Mouse (Mus musculus) intestine, postnatal 0 days (tissue): ENCODE measurements at regions not wholly inside any gene's neighbourhood (a gene's known extent, or its start where the extent isn't known, plus 50 kb on each side); places are given as distances from the start of the nearest gene placed in this dataset.
A peak's percentile ranks its signal among the peaks of the same experiment; 100 is the strongest.

Experiments used
- ATAC-seq: fragments of 200-750 bp; cut with Nextera tagmentation; 2 replicates; pipeline ENCODE4 v1.8.0; 2017; ENCODE audit warnings: mild to moderate bottlenecking, moderate TSS enrichment, moderate library complexity
- H3K27ac ChIP-seq: fragments of 300-500 bp; sonication (generic); 2 replicates; pipeline ENCODE4 v1.5.1; 2014; ENCODE audit warnings: mild to moderate bottlenecking, low read depth, low read length, moderate library complexity
- H3K27me3 ChIP-seq: fragments of 300-500 bp; sonication (generic); replicated peaks from 2 replicates; pipeline ENCODE4 v1.6.1; 2014; ENCODE audit warnings: low read length, mixed read lengths; ENCODE audit not compliant: control insufficient read depth, insufficient read depth
- H3K36me3 ChIP-seq: fragments of 300-500 bp; sonication (generic); 2 replicates; pipeline ENCODE4 v1.6.1; 2014; ENCODE audit warnings: mild to moderate bottlenecking, moderate library complexity; ENCODE audit not compliant: control insufficient read depth, insufficient read depth
- H3K4me1 ChIP-seq: fragments of 300-500 bp; sonication (generic); replicated peaks from 2 replicates; pipeline ENCODE4 v1.6.1; 2014; ENCODE audit warnings: antibody characterized with exemption, low read length, mixed read lengths; ENCODE audit not compliant: control insufficient read depth, insufficient read depth
- H3K4me2 ChIP-seq: fragments of 300-500 bp; sonication (generic); replicated peaks from 2 replicates; pipeline ENCODE4 v1.6.1; 2014; ENCODE audit warnings: low read depth, mild to moderate bottlenecking, moderate library complexity
- H3K4me3 ChIP-seq: fragments of 300-500 bp; sonication (generic); 2 replicates; pipeline ENCODE4 v1.5.1; 2014; ENCODE audit warnings: low read depth, low read length
- H3K9ac ChIP-seq: fragments of 300-500 bp; sonication (generic); 2 replicates; pipeline ENCODE4 v1.6.1; 2014; ENCODE audit warnings: mild to moderate bottlenecking, low read depth, low read length
- H3K9me3 ChIP-seq: fragments of 300-500 bp; sonication (generic); 2 replicates; pipeline ENCODE4 v1.6.1; 2016; ENCODE audit warnings: mixed run types; ENCODE audit not compliant: control insufficient read depth
- CTCF ChIP-seq: sonication (generic); IDR thresholded peaks from 2 replicates; pipeline ENCODE4 v1.5.1; 2016; ENCODE audit warnings: low read depth, mild to moderate bottlenecking, control low read depth, antibody characterized with exemption, moderate library complexity
- WGBS: fragments of 180-500 bp; shearing (Covaris S2); extraction: QIAGEN DNeasy Blood & Tissue Kit; methylation state at CpG from one replicate; pipeline ENCODE4 v1.1.7; 2014; 5-methylcytosine and 5-hydroxymethylcytosine counted together

DNA sequence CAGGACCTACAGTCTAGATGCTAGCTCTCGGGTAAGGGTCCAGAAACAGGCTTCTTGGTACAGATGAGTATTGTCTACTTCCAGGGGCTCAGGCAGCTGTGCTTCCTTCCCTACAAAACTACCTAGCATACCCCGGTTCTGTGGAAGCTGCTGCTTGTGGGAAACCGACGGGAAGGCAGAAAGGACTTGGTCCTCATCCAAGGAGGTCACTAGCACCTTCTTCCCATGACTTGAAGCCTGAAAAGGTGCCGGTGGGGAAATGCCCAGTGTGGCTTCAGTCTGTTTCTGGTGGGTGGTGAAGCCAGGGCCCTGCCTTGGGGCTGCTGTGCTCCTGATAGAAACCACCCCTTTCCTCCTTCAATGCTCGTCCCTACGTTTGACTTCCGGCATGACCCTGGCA, 107.5 kb downstream of the Tex29 start:
- Histone ChIP-seq H3K27ac (no peak overlapping the region), H3K36me3 (no peaks in the 10 kb centered on the region), H3K27me3 (no peaks in the 10 kb centered on the region), H3K4me1 (no peaks in the 10 kb centered on the region), H3K9ac (no peak overlapping the region), H3K9me3 (no peaks in the 10 kb centered on the region), H3K4me3 (no peak overlapping the region), H3K4me2 (no peak overlapping the region)
- 81% methylated on average over 8 of the region's 8 CpGs for WGBS
- ATAC-seq: no peak
- no peak for TF ChIP-seq CTCF

DNA sequence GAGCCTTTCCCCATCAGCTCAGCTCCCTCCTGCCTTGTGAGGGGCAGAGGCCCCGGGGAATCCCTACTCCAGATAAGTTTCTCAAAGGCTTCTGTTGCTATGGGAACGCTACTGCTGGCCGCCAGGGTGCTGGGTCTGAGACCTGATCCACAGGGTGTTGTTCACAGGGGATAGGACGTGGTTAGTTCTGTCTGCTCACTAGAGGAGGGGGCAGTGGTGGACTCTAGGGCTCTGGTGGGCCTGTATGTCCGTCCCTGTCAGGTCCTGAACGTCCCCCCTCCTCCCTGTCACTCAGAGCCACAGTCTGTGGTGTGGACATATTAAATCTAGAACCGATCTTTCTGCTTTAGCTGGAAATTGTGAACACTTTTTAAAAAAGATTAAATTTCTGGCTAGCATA, 116.0 kb downstream of the Tex29 start:
- Histone ChIP-seq H3K36me3 (no peaks in the 10 kb centered on the region), H3K9ac (no peak overlapping the region), H3K4me3 (no peak overlapping the region), H3K9me3 (no peaks in the 10 kb centered on the region), H3K4me2 (no peak overlapping the region), H3K27me3 (no peaks in the 10 kb centered on the region; the same call in 1 of the 2 replicates), H3K4me1 (no peaks in the 10 kb centered on the region), H3K27ac (no peak overlapping the region)
- ATAC-seq: no peak
- 21% methylated on average over 7 of the region's 7 CpGs for whole genome bisulfite sequencing
- TF ChIP-seq CTCF: no peak

GRCm38 (mm10) chr8:11957046-11957783, 116.9 kb downstream of the Tex29 start:
- Histone ChIP-seq H3K9me3 (no peaks in the 10 kb centered on the region), H3K36me3 (no peaks in the 10 kb centered on the region), H3K9ac (no peak overlapping the region), H3K27ac (no peak overlapping the region), H3K27me3 (no peaks in the 10 kb centered on the region; the same call in 1 of the 2 replicates), H3K4me3 (no peak overlapping the region), H3K4me2 (no peak overlapping the region), H3K4me1 (no peaks in the 10 kb centered on the region)
- ATAC-seq: no peak
- WGBS: 71% methylated on average over 7 of the region's 7 CpGs
- TF ChIP-seq CTCF: peak; percentile 76

- ATAC-seq: no peak
- H3K27me3 ChIP-seq: no peaks in the 10 kb centered on the region; the same call in 1 of the 2 replicates
- no peaks in the 10 kb centered on the region for H3K9me3 ChIP-seq
- no peak overlapping the region for H3K27ac ChIP-seq
- H3K36me3 ChIP-seq: no peaks in the 10 kb centered on the region
- H3K9ac ChIP-seq: no peak overlapping the region
- no peak for TF ChIP-seq CTCF
- no peaks in the 10 kb centered on the region for H3K4me1 ChIP-seq
- WGBS: 72% methylated on average over 5 of the region's 5 CpGs
- no peak overlapping the region for H3K4me2 ChIP-seq
- H3K4me3 ChIP-seq: no peak overlapping the region
Measured at GRCm38 (mm10) chr8:11958176-11958575, 117.9 kb downstream of the Tex29 start.

DNA sequence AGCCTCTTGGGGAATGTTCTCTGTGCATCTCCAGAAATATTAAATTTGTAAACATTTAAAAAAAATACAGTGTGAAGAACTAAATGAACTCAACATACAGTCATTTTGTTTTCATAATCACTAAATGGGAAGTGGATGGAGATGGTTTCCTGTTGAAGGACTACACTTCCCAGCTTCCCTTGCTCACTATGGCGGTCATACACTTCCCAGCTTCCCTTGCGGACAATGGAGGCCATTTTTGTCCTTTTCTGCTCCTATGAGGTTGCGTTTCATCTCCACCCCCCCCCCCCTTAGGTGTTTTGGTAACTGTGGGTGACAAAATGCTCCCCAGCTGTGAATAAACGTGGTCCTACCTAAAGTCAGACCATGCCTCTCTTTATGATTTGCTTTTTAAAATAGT, 119.2 kb downstream of the Tex29 start:
- no peak for TF ChIP-seq CTCF
- Histone ChIP-seq H3K27ac (no peak overlapping the region), H3K9ac (no peak overlapping the region), H3K4me3 (no peak overlapping the region), H3K9me3 (no peaks in the 10 kb centered on the region), H3K4me2 (no peak overlapping the region), H3K36me3 (no peaks in the 10 kb centered on the region), H3K4me1 (no peaks in the 10 kb centered on the region), H3K27me3 (no peaks in the 10 kb centered on the region; the same call in 1 of the 2 replicates)
- no peak for ATAC-seq
- WGBS: 78% methylated on average over 4 of the region's 4 CpGs

GRCm38 (mm10) chr8:11963575-11963974, 123.3 kb downstream of the Tex29 start:
- Histone ChIP-seq H3K36me3 (no peaks in the 10 kb centered on the region), H3K27ac (no peak overlapping the region), H3K9ac (no peak overlapping the region), H3K9me3 (no peaks in the 10 kb centered on the region), H3K4me1 (no peaks in the 10 kb centered on the region), H3K4me2 (no peak overlapping the region), H3K4me3 (no peak overlapping the region), H3K27me3 (no peaks in the 10 kb centered on the region)
- 49% methylated on average over 1 of the region's 1 CpGs for WGBS
- no peak for ATAC-seq
- no peak for TF ChIP-seq CTCF
